Mouse (Mus musculus) kidney, adult 10 weeks (tissue): ENCODE measurements around the gene Rdh12. TPM values are rescaled to one million over a fixed set of nuclear protein-coding genes. Genes with fewer than 3 reads are reported as not detected.

Experiments used
- polyA plus RNA-seq: library from polyadenylated mRNA; stranded (reverse); fragments of 350-450 nt; fragmentation: Illumina TruSeq; extraction: RNeasy Lipid Tissue Mini Kit (QIAGEN cat#74804); gene quantifications from one replicate; pipeline ENCODE4 v1.2.3, GENCODE M21; 2014; ENCODE audit warnings: low read depth, low replicate concordance

Gene Rdh12
- polyA plus RNA-seq: 0.93 TPM

GRCm38 (mm10) chr12:79208703-79209464, at the start of gene Rdh12:
Rdh12 (plus strand) TSS chr12:79208914.

GRCm38 (mm10) chr12:79172019-79172941, 36.4 kb upstream of the Rdh12 start, which contains the start of gene Vti1b:
Vti1b (minus strand) TSS chr12:79172667.

GRCm38 (mm10) chr12:79192193-79192592, 16.5 kb upstream of the Rdh12 start, which contains the start of gene Rdh11:
Rdh11 (minus strand) TSS chr12:79192293.

Other genes starting within 250 kb of the Rdh12 start
- 0.61 TPM for gene Tmem229b, start 201.3 kb upstream of the Rdh12 start, polyA plus RNA-seq
- 13.5 TPM for gene Plekhh1, start 179.8 kb upstream of the Rdh12 start, polyA plus RNA-seq
- 33.4 TPM for gene Pigh, start 119.3 kb upstream of the Rdh12 start, polyA plus RNA-seq
- gene Arg2, start 78.1 kb upstream of the Rdh12 start, polyA plus RNA-seq: 108 TPM
- 152 TPM for gene Vti1b, start 36.2 kb upstream of the Rdh12 start, polyA plus RNA-seq
- 31.7 TPM for gene Rdh11, start 16.6 kb upstream of the Rdh12 start, polyA plus RNA-seq
- gene Zfyve26, start 87.4 kb downstream of the Rdh12 start, polyA plus RNA-seq: 9.1 TPM
- not detected for gene Rad51b, start 88.4 kb downstream of the Rdh12 start, polyA plus RNA-seq